Mouse (Mus musculus): Measurements from ENCODE around the gene Pcp4l1. TPM values are rescaled to one million over a fixed set of nuclear protein-coding genes. Genes with fewer than 3 reads are reported as not detected.

The Pcp4l1 gene
- polyA plus RNA-seq, 1 experiment from 2014 or later, result 18.0 TPM

DNA sequence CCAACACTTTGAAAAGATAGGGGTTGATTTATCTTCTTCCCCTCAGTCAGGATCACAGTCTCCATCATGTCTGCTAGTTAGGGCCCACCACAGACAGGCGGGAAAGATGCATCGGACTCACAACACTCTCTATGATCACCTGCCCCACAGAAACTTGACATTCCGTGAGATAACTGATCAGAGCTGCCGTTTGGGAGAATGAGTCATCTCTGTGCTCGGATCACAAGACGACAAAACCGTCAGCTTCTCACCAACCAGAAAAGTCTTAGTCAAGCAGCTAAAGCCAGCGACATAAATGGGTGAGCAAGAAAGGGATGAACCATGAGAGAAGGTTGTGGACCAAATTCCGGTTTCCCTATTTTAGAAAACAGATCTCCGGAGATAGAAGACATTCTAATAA, 3.8 kb downstream of the Pcp4l1 start:
- Histone ChIP-seq H3K9me3 (no peaks in the 10 kb centered on the region), H3K4me1 (peaks cover 61% of the 10 kb centered on the region), H3K27ac (no peak overlapping the region), H3K27me3 (ENCODE audit: insufficient read depth, poor library complexity, severe bottlenecking) (peaks cover 54% of the 10 kb centered on the region), H3K36me3 (no peaks in the 10 kb centered on the region), H3K4me3 (no peak overlapping the region)
- 40% methylated on average over 10 of the region's 10 CpGs for WGBS
- no peak for DNase-seq (ENCODE audit: low spot score)

DNA sequence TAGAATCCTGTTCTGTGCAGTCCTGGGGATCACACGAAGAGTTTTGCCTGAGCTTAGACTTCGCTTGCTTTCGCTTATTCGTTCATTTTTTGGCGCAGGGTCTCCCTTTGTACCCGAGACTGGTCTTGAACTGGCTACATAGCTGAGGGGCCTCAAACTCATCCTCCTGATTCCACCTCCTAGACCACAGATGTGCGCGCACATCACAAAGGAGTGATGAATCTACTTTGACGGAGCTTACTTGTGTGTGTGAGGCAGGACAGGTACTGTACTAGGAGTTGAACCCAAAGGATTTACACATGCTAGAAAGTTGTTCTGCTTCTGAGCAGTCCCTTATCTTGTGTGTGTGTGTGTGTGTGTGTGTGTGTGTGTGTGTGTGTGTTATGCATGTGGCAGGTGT, 5.2 kb downstream of the Pcp4l1 start:
- peaks cover 66% of the 10 kb centered on the region for H3K4me1 ChIP-seq
- H3K4me3 ChIP-seq, result no peak overlapping the region
- H3K27ac ChIP-seq, result no peak overlapping the region
- H3K36me3 ChIP-seq, result no peaks in the 10 kb centered on the region
- H3K27me3 ChIP-seq (ENCODE audit: insufficient read depth, poor library complexity, severe bottlenecking), result peaks cover 51% of the 10 kb centered on the region
- DNase-seq (ENCODE audit: low spot score), result no peak
- no peaks in the 10 kb centered on the region for H3K9me3 ChIP-seq
- 92% methylated on average over 9 of the region's 9 CpGs for WGBS

DNA sequence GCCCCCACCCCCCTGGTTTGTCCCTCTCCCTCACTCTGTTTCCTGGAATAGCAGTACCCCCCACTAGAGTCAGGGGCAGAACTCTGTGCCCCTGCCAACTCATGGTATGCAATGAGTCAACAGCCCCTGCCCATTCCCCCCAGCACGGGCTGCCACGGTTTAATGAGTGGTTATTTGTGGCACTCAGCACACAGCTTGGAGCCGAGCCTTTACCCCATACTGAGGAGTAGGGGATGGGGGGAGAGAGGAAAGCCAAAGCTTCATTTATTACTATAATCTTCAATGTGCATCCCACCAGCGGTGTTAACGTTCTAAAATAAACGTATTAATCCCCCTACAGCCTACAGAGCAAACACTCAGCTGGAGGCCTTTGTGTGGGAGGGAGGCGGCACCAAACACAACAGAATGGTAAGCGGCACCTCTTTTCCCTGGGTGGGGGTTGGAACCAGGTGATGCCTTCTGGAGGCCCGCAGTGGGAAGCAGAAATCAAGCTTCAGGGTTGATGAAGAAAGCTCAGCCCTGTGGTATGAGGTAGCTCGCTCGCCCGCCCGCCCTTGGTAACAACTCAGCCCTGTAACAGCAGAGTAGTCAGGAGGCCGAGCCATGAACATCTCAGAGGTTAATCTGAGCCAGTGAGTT, 6.5 kb downstream of the Pcp4l1 start:
- H3K9me3 ChIP-seq, result no peaks in the 10 kb centered on the region
- H3K36me3 ChIP-seq, result no peaks in the 10 kb centered on the region
- H3K4me1 ChIP-seq, result peaks cover 62% of the 10 kb centered on the region
- peaks cover 39% of the 10 kb centered on the region for H3K27me3 ChIP-seq (ENCODE audit: insufficient read depth, poor library complexity, severe bottlenecking)
- H3K27ac ChIP-seq, result peak overlapping the region; percentile 89
- DNase-seq (ENCODE audit: low spot score), result no peak
- 37% methylated on average over 14 of the region's 14 CpGs for WGBS
- H3K4me3 ChIP-seq, result peak overlapping the region; percentile 36; the same call in 1 of the 2 replicates

- Histone ChIP-seq H3K4me3 (peak overlapping the region; percentile 36; the same call in 1 of the 2 replicates), H3K27me3 (ENCODE audit: insufficient read depth, poor library complexity, severe bottlenecking) (peaks cover 33% of the 10 kb centered on the region), H3K27ac (peak overlapping the region; percentile 89), H3K4me1 (peaks cover 61% of the 10 kb centered on the region), H3K9me3 (no peaks in the 10 kb centered on the region), H3K36me3 (no peaks in the 10 kb centered on the region)
- DNase-seq (ENCODE audit: low spot score), result no peak
- 17% methylated on average over 8 of the region's 8 CpGs for WGBS
Measured at GRCm38 (mm10) chr1:171189046-171189445, 7.0 kb downstream of the Pcp4l1 start.

DNA sequence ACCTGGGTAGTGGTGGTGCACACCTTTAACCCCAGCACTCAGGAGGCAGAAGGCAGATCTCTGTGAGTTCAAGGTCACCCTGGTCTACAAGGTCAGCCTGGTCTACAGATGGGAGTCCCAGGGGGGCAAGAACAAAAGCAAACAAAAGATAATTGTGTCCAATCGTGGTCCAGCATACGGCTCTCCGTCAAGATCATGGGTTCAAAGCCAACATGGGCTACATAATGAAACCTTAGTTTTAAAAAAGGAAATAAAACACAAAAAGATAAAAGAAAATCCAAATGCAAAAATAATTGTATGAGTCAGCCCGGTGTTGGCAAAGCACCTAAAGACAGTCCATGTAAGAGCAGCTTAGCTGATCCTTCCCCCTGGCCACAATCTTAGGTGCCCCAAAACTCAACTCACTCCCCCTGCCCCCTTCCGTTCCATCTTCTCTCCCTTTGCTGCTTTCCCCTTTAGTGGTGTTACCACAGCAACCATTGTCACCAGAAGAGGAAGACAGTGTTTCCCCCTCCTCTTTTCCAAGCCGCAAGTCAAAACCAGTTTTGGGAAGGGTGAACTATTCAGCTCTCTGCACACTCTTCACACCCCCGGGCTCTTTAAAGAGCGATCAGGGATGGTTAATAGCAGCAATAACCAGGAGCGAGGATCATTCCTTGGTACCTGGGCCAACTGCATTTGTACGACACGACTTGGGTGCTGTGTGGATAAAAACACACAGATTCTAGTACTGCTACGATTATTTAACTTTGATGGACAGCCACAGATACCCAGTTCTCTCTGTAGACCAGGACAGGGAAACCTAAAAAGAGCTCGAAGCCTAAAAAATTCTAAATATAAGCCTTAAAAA, 8.0 kb downstream of the Pcp4l1 start:
- DNase-seq (ENCODE audit: low spot score), result no peak
- Histone ChIP-seq H3K36me3 (no peaks in the 10 kb centered on the region), H3K27ac (peak overlapping the region; percentile 89; the same call in 1 of the 2 replicates), H3K4me1 (peaks cover 58% of the 10 kb centered on the region), H3K4me3 (no peak overlapping the region), H3K27me3 (ENCODE audit: insufficient read depth, poor library complexity, severe bottlenecking) (peaks cover 23% of the 10 kb centered on the region), H3K9me3 (no peaks in the 10 kb centered on the region)
- WGBS, result 75% methylated on average over 13 of the region's 13 CpGs

DNA sequence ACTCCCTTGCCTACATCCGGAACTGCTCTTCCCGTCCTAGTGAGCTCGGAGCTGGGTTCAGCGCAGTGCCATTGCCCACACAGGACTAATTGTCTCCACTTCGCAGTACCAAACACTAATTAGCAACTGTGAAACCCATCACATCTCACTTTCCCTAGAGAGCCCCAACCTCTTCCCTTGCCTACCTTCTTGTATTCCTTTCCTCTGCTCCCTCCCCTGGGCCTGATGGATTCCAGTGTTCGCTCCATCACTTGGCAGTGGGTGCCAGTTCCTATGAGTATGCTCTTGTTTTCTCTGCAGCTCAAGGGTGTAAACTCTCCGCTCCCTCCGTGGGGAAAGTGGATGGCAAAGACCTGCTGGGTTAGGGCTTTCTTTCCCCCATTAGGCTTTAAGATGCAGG, 10.4 kb downstream of the Pcp4l1 start:
- Histone ChIP-seq H3K27ac (0 out of 2 replicates have a peak overlapping the region, but pooled peaks have one; percentile 56), H3K36me3 (no peaks in the 10 kb centered on the region), H3K27me3 (ENCODE audit: insufficient read depth, poor library complexity, severe bottlenecking) (peaks cover under 1% of the 10 kb centered on the region; the same call in 1 of the 2 replicates), H3K9me3 (no peaks in the 10 kb centered on the region), H3K4me1 (peaks cover 51% of the 10 kb centered on the region), H3K4me3 (no peak overlapping the region)
- DNase-seq (ENCODE audit: low spot score), result no peak
- WGBS, result 57% methylated on average over 8 of the region's 8 CpGs

DNA sequence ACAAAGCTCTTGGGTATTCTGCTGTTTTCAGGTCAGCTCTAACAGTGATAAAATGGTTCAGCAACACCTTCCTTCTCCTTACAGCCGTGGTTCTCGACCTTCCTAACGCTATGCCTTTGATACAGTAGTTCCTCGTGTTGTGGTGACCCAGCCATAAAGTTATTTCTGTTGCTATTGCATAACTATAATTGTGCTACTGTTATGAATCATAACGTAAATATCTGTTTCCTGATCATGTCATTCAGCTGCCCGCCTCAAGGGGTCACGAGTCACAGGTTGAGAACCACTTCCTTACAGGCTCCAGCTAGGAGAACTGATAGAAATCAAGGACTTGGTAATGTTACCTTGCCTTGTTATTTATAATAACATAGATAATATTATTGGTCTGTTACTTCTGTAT, 11.8 kb downstream of the Pcp4l1 start:
- H3K4me3 ChIP-seq, result no peak overlapping the region
- H3K4me1 ChIP-seq, result peaks cover 44% of the 10 kb centered on the region
- 73% methylated on average over 7 of the region's 7 CpGs for WGBS
- peak overlapping the region; percentile 83; the same call in 1 of the 2 replicates for H3K27ac ChIP-seq
- no peak for DNase-seq (ENCODE audit: low spot score)
- no peaks in the 10 kb centered on the region for H3K36me3 ChIP-seq
- no peaks in the 10 kb centered on the region for H3K9me3 ChIP-seq
- H3K27me3 ChIP-seq (ENCODE audit: insufficient read depth, poor library complexity, severe bottlenecking), result no peaks in the 10 kb centered on the region

DNA sequence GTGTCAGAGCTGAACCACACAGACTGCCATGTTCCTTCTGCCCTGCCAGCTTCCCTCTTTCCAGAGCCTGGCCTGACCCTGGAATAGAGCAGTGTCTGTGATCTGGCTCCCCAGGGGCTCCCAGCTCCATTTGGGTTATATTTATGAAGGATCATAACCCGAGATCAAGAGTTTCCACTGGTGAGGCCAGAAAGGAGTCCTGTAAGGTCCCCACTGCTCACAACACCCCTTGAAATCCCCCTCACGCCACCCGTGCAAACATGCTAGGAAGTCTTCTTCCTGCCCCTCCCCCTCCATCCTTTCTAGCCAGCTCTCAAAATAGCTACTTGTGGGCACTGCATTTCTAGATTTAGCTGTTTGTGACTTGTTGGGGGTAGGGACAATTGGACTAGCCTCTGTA, 12.4 kb downstream of the Pcp4l1 start:
- Histone ChIP-seq H3K27me3 (ENCODE audit: insufficient read depth, poor library complexity, severe bottlenecking) (no peaks in the 10 kb centered on the region), H3K9me3 (no peaks in the 10 kb centered on the region), H3K36me3 (no peaks in the 10 kb centered on the region), H3K4me3 (peak overlapping the region; percentile 13; the same call in 1 of the 2 replicates), H3K27ac (peak overlapping the region; percentile 83), H3K4me1 (peaks cover 37% of the 10 kb centered on the region)
- no peak for DNase-seq (ENCODE audit: low spot score)
- 38% methylated on average over 3 of the region's 3 CpGs for WGBS

DNA sequence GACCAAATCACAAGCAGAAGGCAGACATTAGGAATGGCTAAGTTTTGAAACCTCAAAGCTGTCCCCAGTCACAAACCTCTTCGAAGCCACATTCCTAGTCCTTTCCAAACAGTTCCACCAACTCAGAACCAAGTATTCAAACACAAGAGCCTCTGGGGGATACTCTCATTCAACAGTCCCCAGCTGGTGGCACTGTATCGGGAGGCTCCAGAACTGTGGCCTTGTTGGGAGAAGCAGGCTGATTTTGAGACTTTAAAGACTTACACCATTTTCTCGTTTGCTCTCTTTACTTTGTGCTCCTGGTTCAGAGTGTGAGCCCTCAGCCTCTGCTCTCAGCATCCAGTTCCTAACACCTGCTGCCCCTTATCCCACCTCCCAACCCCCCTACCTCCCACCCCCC, 13.0 kb downstream of the Pcp4l1 start:
- Histone ChIP-seq H3K4me1 (peaks cover 32% of the 10 kb centered on the region), H3K27me3 (ENCODE audit: insufficient read depth, poor library complexity, severe bottlenecking) (no peaks in the 10 kb centered on the region), H3K36me3 (no peaks in the 10 kb centered on the region), H3K9me3 (no peaks in the 10 kb centered on the region), H3K27ac (peak overlapping the region; percentile 83; the same call in 1 of the 2 replicates), H3K4me3 (no peak overlapping the region)
- no peak for DNase-seq (ENCODE audit: low spot score)
- 87% methylated on average over 3 of the region's 3 CpGs for WGBS

GRCm38 (mm10) chr1:171179487-171180171, 16.4 kb downstream of the Pcp4l1 start:
- H3K9me3 ChIP-seq, result no peaks in the 10 kb centered on the region
- peaks cover 13% of the 10 kb centered on the region for H3K4me1 ChIP-seq
- H3K36me3 ChIP-seq, result no peaks in the 10 kb centered on the region
- H3K4me3 ChIP-seq, result no peak overlapping the region
- 72% methylated on average over 5 of the region's 5 CpGs for WGBS
- no peaks in the 10 kb centered on the region for H3K27me3 ChIP-seq (ENCODE audit: insufficient read depth, poor library complexity, severe bottlenecking)
- no peak overlapping the region for H3K27ac ChIP-seq
- DNase-seq (ENCODE audit: low spot score), result no peak

- Histone ChIP-seq H3K4me3 (no peak overlapping the region), H3K4me1 (peaks cover 21% of the 10 kb centered on the region), H3K9me3 (no peaks in the 10 kb centered on the region), H3K27ac (no peak overlapping the region), H3K27me3 (ENCODE audit: insufficient read depth, poor library complexity, severe bottlenecking) (no peaks in the 10 kb centered on the region), H3K36me3 (peaks cover 3% of the 10 kb centered on the region; the same call in 1 of the 2 replicates)
- no peak for DNase-seq (ENCODE audit: low spot score)
- WGBS, result 85% methylated on average over 8 of the region's 8 CpGs
Measured at GRCm38 (mm10) chr1:171172779-171173178, 23.3 kb downstream of the Pcp4l1 start.

GRCm38 (mm10) chr1:171171138-171171537, 24.9 kb downstream of the Pcp4l1 start:
- H3K27me3 ChIP-seq (ENCODE audit: insufficient read depth, poor library complexity, severe bottlenecking), result no peaks in the 10 kb centered on the region
- H3K9me3 ChIP-seq, result no peaks in the 10 kb centered on the region
- DNase-seq (ENCODE audit: low spot score), result no peak
- peaks cover 21% of the 10 kb centered on the region for H3K4me1 ChIP-seq
- peak overlapping the region; percentile 77 for H3K27ac ChIP-seq
- H3K36me3 ChIP-seq, result peaks cover 3% of the 10 kb centered on the region; the same call in 1 of the 2 replicates
- no peak overlapping the region for H3K4me3 ChIP-seq
- WGBS, result 42% methylated on average over 3 of the region's 3 CpGs

GRCm38 (mm10) chr1:171169913-171170312, 26.2 kb downstream of the Pcp4l1 start:
- H3K27me3 ChIP-seq (ENCODE audit: insufficient read depth, poor library complexity, severe bottlenecking), result no peaks in the 10 kb centered on the region
- peaks cover 3% of the 10 kb centered on the region; the same call in 1 of the 2 replicates for H3K36me3 ChIP-seq
- no peak for DNase-seq (ENCODE audit: low spot score)
- H3K4me1 ChIP-seq, result peaks cover 21% of the 10 kb centered on the region
- H3K9me3 ChIP-seq, result no peaks in the 10 kb centered on the region
- no peak overlapping the region for H3K4me3 ChIP-seq
- no peak overlapping the region for H3K27ac ChIP-seq
- WGBS, result 50% methylated on average over 3 of the region's 3 CpGs
